Mouse (Mus musculus): ENCODE data around the gene Rfc3.
"Not testable (repeated sequence)": the region's sequence is repeated elsewhere in the genome, so short reads cannot be mapped to it uniquely, and the experiment has no call there.

Rfc3 gene

DNA sequence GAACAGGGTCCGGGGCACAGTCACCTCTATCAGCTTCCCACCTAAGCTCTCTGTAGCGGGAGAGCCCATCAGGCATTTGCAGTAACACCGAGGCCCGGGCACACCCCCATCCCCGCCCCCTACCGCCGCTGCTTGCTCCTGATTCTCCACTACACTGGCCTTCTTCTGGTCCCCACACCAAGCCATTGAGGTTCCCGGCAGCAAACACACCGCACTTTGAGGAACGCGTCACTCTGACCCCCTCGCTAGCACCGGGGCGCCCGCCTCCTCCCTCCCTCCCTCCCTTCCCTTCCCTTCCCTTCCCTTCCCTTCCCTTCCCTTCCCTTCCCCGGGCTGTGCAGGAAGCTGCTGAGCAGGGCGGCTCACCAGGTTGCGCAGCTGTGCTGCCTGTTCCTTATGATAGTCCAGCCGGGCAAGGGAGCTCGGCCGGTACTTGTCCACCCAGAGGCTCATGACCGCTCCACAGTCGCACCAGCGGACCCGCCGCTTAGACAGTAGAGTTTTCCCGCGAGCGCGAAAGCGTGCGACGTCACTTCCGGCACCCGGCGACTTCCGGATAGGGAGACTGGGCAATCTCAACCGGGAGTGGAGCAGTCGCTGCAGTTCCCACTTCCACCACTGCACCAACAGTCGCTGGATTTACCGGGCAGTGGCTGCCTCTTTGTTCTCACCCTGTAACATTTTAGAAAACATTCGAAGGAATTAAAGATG is at the start of gene Rfc3:
Rfc3 (minus strand) TSS at position 543 of the 711 bp plus-strand sequence.
- DNase-seq (ENCODE audit: low spot score in 2 of 2) = peak; percentile 90 to 95

DNA sequence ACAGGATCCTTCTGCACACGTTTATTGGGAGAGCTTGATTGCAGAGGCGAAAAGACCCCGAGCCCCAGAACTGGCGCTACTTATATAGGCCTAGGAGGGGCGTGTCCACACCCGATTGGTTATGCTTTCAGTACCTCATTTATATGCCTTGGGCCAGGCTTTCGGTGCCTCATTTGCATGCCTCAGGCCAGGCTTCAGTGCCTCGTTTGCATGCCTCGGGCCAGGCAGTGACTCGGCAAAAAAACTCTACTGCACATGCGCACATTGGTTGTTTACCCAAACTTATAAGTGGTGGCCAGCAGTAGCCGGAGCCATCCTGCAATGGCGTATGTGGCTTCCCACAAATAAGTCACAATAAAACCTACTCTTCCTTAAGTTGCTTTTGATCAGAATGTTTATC is 42.6 kb upstream of the Rfc3 start:
- DNase-seq (ENCODE audit: low spot score in 2 of 2) = not testable (repeated sequence)

DNA sequence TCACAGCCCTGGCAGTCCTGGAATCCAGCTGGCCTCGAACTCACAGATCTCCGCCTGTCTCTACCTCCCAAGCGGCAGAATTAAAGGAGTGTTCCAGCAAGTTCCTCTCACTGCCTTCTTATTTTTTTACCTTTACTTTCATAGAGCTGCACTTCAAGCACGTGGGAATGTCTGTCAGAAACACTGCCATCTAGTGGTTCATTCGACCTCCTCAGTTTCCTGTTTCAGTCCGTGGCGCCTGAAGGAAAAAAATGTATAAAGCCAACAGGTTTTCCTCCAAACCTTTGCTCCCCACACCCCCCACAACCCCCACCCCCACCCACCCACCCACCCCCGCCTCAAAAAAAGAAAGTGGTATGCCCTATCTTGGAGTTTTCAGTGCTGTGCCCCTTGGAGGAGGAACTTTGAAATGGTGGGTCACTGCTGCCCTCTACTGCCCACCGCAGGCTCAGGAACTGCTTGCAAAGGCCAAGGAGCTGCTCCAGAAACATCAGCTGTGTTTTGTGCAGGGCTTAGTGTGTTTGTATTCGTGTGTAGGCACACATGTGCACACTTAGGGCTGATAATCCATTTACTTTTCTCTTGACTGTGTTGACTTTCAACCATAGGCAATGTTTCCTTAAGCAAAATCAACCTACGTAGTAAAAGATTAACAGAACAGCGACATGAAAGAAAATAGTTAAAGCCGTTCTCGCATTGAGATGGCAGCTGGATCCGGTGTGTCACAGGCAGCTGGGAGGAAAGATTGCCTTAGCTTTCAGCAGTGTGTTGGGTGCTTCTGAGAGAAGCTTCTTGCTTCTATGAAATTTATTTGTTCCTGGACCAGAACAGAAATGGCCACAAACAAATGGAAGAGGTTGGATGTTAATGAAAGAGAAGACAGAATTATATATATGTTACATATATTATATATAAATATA is 35.8 kb upstream of the Rfc3 start:
- peak; percentile 30 to 74 for DNase-seq (ENCODE audit: low spot score in 2 of 2)

DNA sequence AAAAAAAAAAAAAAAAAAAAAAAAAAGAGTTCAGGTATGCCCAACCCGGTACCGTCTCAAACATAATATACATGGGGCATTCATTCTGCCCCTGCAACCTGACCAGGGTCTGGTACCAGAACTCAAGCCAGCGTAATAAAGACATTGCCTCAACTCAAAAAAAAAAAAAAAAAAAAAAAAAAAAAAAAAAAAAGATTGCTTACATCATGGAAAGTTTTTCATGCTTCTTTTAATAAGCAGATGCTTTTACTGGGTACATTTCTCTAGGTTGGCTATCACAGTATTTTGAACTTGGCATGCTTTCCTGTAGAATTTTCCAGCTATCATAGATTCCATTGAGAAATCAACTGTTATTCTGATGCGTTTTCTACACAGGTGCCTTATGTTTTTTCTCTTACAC is 11.2 kb upstream of the Rfc3 start:
- DNase-seq (ENCODE audit: low spot score in 2 of 2) = no peak

DNA sequence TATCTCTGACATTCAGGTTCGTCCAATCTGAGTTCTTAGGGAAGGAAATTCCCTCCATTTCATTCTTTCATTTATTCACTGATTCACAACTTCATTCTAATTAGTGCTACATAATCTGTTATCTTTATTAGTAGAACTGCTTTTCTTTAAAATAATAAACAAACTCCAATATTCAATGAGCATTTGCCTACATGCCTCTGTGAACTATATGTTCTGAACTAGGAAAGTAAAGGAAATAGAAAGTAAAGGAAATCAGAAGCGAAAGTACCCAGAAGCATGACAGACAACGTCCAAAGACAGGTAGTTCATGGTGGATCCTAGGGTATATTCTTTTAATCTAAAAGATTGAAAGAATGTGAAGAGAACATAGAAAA is 356 bp upstream of the Rfc3 start:
- DNase-seq (ENCODE audit: low spot score in 2 of 2) = no peak

DNA sequence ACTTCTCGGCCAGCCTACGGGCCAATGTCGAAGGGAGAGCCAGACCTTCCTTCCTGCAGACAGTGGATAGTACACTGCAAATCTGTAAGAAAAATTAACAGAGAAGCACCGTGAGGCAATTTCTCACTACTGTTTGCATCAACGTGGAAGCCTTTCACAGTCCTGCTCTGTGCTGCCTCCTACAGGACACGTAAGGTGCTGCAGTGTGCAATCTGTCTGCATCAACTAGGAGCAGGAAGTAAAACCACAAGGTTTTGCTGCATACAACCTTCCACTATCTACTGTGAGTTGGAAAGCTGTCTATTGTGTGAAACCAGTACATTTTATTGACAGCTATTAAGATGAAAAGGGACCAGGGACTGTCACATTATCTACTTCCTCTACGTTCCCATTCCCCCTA is 6.2 kb downstream of the Rfc3 start:
- DNase-seq (ENCODE audit: low spot score in 2 of 2) = no peak

DNA sequence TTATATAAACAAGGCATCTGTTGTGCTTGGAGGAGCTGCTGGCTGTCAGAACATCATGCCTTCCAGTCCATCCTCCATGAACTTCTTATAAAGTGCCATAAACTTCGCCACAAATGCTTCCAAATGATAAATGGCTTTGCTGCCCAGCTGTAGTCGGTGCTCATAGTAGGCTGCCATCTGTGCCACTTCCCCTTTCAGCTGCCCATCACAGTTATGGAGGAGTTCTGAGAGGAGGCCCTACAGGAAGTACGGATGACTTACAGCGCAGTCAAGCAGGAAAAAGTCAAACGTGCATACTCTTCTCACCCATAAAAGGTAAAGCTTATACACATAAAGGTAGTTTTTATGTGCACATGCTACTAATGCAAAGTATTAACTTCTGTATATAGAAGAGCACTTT is 8.2 kb downstream of the Rfc3 start:
- no peak for DNase-seq (ENCODE audit: low spot score in 2 of 2)

DNA sequence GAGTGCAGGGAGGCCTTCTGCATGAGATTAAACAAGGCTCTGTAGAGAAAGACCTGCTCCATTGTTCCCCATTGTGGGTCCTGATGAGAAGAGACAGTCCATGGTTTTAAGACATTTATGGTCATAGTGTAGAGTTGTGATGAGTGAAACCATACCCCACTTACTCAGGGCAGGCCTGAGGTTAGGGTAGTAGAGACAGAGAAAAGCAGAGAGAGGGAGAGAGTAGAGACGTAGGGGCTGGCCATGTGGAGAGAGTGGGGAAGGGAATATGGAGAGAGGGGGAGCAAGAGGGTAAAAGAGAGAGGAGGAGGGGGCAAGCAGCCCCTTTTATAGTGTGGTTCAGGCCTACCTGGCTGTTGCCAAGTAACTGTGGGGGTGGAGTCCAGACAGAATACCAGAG is 8.9 kb downstream of the Rfc3 start:
- DNase-seq (ENCODE audit: low spot score in 2 of 2) = no peak

DNA sequence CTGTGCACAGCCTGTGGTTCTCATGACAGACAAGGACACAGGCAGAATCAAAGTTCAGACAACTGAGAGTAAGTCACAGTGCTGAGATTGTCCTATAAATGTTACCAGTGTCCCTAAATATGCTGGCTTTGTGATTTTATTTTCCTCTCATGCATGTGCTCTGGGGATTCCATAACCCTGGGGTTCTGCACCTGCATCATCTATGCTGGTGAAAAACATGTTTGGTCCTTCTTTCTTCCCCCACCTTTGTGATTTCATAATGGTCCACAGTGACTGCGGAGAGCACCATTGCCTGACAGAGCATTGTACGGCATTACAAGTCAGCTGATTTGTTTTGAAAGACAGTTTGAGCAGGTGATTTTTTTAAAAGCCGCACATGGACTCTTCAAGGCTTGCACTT is 45.1 kb downstream of the Rfc3 start, which contains the start of gene Vmn2r18:
Vmn2r18 (minus strand) TSS at position 101 of the 400 bp plus-strand sequence.
- no peak for DNase-seq (ENCODE audit: low spot score in 2 of 2)

DNA sequence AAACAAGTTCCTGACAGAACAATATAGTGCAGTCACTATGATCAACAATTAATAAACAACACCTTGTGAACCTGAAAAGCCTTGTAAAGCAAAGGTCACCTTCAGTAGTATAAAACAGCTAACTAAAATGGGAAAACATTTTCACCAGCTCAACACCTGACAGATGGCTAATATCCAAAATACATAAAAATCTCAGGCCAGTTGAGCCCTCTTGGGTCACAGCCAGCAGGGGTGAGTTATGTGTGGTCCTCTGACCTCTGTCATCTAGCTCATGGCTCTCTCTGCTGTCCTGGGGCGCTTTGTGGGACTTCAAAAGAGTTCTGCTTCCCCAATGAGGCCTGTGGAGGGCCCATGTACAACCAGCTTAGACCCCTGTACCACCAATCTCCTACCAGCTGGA is 49.3 kb downstream of the Rfc3 start:
- DNase-seq (ENCODE audit: low spot score in 2 of 2) = no peak
